Mouse (Mus musculus): ENCODE measurements around the gene Fam117a.

DNA sequence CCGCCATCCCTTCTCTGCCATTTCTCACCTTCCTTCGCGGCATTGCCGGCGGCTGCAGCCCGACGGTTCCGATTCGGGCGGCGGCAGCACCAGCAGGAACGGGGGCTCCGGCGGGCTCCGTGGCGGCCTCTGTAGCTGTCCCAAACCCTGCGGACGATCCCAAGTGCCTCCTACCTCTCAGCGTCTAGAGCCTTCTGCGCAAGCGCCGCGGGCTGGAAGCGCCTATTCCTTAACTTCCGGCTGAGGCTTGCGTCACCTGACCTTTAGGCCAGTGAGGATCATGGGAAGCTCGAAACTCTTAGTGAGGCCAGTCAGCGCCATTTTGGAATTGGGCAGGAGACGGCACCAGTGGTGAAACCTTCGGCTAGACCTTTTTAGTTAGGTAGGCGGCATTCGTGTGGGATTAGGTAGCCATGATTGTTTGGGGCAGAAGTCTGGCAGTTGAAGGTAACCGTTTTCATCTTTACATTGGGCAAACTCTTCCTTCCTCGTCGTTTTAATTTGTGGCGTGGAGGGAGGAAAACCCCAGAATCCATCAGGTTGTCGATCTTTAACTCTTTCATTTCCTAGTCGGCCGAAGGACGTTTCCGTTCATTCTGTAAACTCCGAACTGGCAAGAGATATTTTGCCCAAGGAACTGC lies 26.7 kb upstream of the Fam117a start, which contains the start of gene Kat7:
- TF ChIP-seq CTCF (IDR thresholded peaks at IDR 0.05; ENCODE audit: low read depth): peak; percentile 21
- TF ChIP-seq EP300 (optimal IDR thresholded peaks at IDR 0.05): peak; percentile 87
